Mouse (Mus musculus): Measurements from ENCODE around the gene Dxo.

The Dxo gene

DNA sequence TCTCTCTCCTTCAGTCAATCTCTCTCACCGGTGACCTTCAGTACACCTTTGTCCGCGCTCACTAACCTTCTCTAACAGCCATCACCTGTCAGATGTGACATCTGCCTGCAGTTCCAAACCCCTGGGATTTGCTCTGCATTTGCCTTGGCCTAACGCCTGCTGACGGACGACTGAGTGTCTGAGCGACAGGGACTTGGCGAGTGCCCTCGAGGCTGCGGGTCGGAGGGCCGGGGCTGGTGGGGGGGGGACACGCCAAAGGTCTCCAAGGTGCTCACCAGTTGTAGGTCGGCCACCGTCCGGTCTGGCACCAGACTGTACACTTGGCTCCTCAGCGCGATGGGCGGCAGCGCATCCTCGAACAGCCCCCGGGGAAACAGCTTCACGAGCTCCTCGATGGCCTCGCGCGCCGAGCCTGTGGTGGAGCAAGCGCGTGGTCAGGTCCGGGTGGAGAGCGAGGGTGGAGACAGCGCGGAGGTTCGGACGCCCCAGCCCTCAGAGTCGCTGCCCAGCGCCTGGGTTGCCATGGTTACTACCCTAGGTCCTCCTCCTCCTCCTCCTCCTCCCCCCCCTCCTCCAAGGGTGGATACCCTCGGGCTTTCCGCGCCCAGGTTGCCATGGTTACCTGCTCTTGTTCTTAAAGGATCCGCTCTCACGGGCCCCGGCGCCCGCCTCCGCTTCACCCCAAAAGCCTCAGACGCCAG is 514 bp upstream of the Dxo start:
- no peak for DNase-seq (ENCODE audit: low spot score)

DNA sequence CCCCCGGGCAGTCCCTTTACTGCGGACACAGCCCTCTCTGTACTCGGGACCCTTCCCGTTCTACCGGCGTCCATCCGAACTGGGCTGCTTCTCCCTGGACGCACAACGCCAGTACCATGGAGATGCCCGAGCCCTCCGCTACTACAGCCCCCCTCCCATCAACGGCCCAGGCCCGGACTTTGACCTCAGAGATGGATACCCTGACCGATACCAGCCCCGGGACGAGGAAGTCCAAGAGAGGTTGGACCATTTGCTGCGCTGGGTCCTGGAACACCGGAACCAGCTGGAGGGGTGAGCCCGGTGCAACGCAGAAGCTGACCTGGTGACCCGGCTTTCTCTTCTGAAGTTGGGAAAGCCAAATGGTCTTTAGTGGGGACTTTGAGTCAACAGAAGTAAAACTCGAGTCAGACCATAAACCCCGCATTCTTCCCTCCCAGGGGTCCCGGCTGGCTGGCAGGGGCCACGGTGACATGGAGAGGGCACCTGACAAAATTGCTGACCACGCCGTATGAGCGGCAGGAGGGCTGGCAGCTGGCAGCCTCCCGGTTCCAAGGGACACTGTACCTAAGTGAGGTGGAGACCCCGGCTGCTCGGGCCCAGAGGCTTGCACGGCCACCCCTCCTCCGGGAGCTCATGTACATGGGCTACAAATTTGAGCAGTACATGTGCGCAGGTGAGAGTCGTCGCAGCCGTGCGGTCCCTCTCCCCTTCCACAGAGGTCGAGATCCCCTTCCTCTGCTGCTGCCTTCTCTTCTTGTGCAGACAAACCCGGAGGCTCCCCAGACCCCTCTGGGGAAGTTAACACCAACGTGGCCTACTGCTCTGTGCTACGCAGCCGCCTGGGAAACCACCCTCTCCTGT is 875 bp downstream of the Dxo start:
- DNase-seq (ENCODE audit: low spot score), result no peak

DNA sequence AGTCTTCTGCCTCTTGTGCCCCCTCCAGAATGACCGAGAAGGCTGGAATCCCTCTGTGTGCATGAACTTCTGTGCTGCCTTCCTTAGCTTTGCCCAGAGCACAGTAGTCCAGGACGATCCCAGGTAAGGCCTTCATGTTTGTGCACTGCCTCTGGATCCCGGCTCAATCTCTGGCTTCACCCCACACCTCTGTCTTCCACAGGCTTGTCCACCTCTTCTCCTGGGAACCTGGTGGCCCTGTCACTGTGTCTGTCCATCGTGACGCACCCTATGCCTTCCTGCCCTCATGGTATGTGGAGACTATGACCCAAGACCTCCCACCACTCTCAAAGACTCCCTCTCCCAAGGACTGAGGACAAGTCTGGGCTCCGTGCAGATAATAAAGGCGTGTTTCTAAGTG is 2.0 kb downstream of the Dxo start:
- no peak for DNase-seq (ENCODE audit: low spot score)

DNA sequence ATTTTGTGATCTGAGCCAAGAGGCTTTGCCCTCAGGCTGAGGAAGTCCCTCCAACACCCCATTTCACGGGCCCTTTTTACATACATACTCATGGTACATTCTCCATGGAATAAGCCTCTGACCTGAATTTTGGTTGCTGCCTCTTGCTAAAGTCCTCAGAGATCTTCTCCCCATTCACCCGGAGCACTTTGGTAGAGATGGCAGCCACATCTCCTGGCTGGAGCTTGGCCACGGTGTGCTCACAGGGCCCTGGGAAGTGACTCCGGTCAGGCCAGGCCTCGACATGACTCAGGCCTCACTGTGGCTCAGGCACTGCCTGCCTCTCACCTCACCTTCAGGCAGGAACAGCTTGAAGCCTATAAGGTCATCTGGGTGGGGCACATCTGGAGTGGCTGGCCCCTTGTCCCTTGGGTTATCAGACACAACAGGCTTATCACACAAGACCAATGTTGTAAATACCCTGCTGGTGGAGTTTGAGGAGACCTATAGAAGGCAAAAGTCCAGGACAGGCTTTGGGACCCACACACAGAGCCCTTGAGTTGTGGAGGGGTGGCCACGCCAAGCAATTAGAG is 4.0 kb downstream of the Dxo start:
- no peak for DNase-seq (ENCODE audit: low spot score)

DNA sequence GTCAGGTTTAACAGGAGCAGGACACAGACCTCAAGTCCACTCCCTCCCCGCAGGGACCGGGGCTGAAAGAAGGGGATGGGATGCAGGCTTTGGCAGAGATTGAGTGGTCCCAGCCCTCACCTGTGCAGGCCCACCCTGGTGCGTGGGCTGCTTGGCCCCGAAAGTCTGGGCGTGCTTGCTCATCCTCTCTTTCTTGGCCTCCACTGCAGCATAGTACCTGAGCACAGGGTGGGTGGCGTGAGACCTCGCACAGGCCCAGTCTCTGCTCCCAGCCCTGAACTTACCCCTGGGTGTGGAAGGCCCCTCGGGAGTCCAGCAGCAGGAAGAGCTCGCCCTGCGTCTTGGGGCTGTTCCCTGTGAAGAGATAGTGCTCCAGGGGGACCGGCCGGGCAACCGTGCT is 8.1 kb downstream of the Dxo start:
- DNase-seq (ENCODE audit: low spot score), result no peak

DNA sequence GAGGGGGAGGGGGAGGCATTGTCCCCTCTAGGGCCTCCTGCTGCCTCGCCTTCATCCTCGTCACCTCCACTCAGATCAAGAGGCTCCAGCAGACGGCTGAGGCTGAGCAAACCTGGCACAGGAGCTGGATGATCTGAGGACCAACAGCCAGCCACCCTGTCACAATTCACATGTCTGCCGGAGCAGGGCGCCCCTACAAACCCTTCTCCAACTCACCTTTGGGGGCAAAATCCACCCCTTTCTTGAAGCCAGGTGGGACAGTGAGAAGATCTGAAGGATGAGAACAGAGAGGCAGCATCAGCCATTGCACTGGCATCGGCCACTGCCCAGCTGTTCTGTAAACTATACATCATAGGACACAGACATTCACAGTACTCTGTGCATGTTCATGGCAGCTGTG is 10.4 kb downstream of the Dxo start:
- DNase-seq (ENCODE audit: low spot score), result no peak

DNA sequence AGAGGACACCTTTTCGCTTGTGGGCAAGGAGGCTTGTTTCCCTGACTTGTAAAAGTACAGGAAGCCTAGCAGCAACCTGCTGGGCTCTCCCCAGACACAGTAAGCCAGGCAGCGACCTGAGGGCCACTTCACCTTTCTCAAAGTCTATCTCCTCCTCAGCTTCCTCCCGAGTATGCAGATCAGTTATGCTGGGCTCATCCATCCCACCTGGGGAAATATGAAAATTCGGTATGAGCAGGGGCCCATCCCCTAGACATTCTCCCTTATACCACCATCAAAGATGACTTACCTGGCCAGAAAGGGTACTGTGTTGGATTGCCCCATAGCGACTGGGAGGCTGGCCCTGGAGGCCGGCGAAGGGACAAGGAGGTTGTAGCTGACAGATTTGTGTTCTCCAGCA is 10.8 kb downstream of the Dxo start:
- DNase-seq (ENCODE audit: low spot score), result no peak

DNA sequence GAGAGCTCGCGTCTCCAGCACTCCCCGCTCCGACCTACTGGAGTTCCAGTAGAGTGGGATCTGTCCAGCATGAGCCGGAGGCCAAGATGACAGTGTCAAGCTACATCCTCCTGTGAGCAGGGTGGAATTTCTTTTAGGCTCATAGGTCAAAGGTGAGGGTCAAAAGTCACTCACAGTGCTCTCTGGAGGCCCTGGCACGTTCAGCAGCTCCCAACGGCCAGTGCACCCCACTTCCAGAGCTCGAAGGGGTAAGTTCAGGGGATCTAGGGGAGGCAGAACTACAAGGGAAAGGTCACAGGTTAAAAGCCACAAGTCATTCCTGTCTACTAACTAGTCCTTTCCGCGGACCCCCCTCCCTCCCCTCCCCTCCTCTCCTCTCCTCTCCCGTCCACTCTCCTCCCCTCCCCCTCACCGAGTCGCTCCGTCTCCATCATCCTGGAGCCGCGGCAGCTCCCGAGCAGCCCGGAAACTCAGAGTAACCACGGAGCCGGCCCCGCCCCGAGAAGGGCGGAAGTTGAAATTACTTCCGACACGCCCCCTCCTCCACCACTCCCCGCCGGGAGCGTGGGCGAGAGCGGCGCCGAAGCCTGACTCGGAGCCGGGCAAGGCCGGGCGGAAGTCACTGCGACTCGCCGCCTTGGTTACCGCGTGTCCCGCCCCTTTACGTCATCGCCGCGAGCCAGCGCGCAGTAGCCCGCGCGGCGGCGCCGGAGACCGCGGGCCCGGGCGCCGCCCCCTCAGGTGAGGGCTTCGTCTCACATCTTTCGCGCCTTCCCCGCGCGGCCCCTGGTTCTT is 13.1 kb downstream of the Dxo start, which contains the start of the genes Skiv2l and Nelfe:
Gene Skiv2l (minus strand): TSS at position 489 of the 795 bp plus-strand sequence.
Gene Nelfe (plus strand): TSS at position 670 of the 795 bp plus-strand sequence.
- peak; percentile 99 for DNase-seq (ENCODE audit: low spot score)

DNA sequence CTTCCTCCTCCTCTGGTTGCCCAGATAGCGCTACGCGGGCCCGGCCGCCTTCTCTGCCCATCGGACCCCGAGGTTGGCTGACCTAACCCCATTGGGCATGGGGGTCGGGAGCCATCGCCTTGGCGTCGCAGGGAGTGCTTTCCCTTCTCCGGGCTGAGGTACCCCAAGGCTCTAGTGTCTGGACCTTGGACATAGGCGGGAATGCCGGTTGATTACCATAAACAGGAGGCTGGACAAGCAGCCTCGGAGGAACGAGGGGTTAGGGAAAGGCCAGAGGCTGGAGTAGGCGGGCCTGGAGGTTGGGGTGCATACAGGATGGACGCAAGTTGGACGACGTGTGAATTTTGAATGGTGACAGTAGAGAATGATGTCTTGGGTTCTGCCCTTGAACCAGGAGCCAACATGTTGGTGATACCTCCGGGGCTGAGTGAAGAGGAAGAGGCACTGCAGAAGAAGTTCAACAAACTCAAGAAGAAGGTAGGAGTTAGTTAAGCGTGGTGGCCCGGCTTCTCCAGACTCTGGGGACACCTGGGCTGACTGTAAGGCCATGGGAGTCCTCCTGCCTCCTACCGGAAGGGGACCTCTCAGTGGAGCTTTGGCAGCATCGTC is 13.8 kb downstream of the Dxo start:
- DNase-seq (ENCODE audit: low spot score), result no peak

DNA sequence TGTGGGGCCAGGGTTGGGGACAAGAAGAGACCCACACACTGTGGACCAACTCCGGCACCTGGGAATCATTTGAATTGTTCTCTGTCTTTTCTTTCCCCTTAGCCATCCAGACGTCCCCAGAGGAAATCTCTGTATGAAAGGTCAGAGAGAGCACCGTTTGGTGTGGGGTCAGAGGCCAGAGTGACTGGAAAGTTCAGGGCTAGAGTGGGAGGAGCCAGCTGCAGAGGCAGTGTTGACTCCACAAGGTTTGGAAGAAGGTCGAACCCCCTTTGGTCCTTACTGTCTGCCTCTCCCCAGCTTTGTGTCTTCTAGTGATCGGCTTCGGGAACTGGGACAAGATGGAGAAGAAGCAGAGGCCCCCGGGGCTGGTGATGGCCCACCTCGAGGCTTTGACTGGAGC is 16.7 kb downstream of the Dxo start:
- DNase-seq (ENCODE audit: low spot score), result no peak

DNA sequence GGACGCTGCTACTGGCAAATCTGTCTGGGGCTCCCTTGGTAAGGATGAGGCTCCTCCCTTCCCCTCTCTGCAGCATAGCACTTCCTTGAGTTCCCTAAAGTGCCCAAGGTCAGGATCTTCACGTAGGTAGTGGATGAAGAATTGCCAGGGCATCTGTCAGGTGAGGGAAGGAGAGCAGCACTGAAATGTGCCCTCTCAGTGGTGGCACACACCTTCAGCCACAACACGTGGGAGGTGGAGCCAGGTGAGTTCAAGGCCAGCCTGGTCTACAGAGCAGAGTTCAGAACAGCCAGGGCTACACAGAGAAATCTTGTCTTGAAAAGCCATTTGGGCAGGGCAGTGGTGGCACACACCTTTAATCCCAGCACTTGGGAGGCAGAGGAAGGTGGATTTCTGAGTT is 17.9 kb downstream of the Dxo start:
- no peak for DNase-seq (ENCODE audit: low spot score)

DNA sequence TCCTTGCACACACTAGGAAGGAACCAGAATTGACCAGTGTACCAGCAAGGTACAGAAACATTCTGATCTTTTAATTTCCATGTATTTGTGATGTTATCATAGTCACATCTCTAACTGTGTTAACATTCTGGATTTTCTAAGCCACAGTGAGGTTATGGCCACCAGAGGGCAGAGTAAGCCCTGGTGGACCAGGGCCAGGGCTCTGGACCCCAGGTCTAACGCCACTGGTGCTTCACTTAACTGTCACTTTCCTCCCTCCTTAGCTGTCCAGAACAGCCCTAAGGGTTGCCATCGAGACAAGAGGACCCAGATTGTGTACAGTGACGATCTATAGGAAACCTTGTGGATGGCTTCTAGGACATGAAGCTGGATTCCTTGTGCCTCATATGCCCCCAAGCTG is 19.0 kb downstream of the Dxo start:
- peak; percentile 76 for DNase-seq (ENCODE audit: low spot score)

DNA sequence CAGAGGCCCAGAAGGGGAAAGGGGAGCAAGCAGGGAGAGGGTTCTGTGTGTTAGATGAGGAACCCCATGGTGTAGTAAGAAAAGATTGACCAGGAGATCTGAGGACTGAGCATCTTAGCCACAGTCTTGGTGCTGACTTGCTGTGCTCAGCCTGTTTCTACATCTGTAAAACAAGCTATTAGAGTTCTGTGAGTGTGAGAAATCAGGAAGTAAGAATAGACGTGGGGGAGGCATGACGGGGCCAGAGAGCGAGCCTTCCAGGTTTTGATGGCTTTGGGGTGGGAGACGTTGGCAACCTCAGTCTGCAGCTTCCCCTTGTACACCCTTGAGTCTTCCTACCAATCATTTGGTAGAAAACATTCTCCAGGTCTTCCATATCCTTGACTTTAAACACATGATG is 21.9 kb downstream of the Dxo start:
- no peak for DNase-seq (ENCODE audit: low spot score)

DNA sequence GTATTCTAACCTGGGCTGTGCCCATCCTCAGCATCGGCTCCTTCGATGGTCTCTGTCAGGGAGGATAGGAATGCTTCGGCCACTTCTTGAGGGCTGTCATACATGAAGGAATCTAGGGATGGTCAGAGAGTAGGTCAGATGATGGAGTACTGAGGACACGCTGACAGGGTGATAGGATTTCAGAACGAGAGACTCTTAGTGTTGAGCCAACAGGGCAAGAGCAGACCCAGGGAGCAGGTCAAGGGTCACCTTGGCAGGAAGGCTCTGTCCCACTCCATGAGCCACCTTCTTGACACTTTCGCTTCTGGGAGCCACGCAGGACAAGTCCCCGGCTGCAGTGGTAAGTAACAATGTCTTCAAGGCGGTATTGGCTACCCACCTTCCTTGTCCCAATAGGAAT is 23.7 kb downstream of the Dxo start:
- DNase-seq (ENCODE audit: low spot score), result no peak

DNA sequence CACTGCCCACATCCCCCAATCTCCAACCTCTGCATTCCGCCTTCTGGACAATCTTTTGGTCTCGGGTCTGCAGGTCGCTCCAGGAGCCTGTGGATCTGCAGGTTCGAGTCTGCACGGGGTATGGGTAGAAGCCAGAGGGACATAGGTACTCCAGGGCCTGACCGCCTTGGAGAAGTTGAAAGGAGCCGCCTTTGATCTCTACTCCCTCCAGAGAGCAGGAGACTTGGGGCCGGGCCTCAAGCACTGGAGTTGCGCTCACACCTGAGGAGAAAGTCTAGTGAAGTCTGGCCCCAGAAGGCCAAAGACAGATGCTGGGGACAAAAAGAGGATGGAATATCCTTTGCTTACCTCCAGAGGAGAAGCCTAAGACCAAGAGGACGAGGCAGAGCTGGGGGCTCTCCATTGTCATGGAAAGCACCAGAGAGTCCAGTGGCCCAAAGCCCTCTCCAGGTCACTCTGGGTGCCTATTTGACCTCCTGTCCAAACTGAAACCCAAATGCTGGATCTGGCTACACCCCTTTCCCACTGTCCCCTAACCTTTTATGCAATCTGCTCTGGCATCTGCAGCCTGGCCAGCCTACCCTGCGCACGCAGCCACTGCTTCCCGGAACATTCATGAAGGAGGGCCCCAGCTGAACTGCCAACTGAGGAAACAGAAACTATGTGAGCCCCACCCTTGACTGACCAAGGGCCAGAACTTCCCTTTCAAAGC is 25.0 kb downstream of the Dxo start:
- no peak for DNase-seq (ENCODE audit: low spot score)

DNA sequence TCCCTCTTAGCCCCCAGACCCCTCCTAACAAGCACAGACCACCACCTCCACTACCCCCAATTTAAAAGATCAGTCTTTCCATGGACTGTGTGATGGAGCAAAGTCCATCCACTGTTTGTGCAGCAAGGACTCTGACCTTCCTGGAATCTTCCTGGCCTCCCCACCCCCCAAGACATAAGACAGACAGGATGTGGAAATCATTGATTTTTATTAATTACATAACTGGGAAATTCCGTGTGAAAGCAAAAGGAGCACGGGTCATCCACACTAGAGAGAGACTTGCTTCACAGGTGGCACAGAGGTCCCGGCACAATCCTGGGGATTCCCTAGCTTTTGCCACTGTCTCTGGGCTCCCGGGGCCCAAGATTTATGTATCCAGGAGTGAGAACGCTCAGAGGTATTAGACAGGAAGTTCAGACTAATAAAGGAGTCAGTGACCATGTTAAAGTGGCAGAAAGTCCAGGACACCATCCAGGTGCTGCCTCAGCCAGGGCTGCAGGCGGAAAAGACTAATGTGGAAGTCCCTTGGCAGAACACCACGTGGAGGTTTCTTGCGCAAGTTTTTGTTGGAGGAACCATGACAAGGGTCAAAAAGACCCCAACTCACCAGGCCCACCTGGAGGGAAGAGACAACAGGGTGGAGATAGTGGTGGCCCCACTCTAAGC is 25.7 kb downstream of the Dxo start, which contains the start of gene Cfb:
Gene Cfb (minus strand): TSS at position 103 of the 666 bp plus-strand sequence.
- no peak for DNase-seq (ENCODE audit: low spot score)

DNA sequence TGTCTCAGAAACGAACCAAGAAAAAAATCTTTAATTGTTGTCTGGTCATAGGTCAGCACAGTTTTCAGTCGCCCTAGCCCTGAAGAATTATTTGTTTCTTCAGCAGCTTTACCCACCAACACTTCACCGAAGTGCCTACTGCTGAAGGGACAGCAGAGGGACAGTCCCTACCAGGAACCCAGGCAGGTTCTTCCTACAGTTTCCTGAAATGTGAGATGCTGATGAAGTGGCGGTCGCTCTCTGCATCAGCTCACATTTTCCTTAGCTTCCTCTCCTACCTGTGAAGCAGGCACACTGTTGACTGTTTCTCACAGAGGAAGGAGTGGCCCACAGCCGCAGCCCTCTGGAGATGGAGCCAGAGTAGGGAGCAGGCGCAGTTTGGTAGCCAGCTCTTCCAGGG is 29.2 kb downstream of the Dxo start:
- no peak for DNase-seq (ENCODE audit: low spot score)

DNA sequence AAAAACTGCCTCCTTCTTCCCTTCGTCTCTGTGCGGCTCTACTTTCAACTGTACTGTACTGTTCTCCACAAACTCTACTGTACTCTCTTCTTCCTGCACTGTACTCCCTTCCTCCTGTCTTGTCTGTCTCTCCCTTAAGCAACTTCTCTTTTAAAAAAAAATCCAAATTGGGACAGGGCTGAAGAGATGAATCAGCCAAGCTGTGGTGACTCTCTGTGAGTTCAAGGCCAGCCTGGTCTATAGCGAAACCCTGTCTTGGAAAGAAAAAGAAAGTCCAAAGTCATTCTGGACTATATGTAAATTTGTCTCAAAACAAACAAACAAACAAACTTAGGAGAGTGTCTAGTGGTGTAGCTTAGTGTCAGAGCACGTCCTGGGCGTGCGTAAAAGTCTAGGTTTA is 37.5 kb downstream of the Dxo start:
- DNase-seq (ENCODE audit: low spot score), result no peak

DNA sequence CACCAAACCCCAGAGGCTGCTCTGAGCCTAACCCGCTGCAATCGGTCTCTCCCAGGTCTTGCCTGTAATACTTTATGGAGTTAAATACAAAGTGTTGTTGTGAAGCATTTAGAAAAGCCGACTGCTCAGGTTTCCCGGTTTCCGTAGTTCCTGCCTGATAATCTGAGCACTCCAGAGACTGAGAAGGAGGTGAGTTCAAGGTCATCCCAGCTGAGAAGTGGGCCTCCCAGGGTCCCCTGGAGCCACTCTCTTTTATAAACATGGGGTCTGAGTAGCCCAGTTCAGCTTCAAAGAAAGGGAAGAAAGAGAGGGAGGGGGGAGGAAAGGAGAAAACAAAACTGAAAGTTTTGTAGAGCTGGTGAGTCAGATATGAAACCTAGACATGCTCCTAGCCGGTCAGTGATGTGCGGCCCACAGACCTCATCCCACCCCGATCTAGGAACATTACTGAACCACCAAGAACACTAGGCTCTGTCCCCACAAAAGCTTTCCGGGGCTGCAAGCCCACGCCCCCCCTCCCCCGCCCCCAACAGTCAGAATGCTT is 42.6 kb downstream of the Dxo start, which contains the start of gene Zbtb12:
Gene Zbtb12 (plus strand): TSS at position 148 of the 544 bp plus-strand sequence.
- DNase-seq (ENCODE audit: low spot score), result no peak

DNA sequence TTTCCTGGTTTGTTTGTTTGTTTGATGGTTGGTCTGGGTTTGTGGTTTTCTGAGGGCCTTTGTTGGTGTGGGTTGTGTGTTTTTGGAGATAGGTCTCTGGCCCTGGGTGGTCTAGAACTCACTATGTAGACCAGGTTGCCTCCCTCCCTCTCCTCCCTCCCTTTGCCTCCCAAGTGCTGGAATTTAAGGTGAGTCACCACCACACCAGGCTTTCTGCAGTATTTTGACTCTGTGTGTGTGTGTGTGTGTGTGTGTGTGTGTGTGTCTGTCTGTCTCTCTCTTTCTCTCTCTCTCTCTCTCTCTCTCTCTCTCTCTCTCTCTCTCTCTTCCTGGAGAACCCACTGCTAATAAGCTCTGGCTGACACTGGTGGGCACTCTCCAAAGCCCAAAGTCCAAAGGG is 44.3 kb downstream of the Dxo start:
- DNase-seq (ENCODE audit: low spot score), result no peak
